Mouse (Mus musculus): ENCODE data around the gene Shroom4. TPM values are rescaled to one million over a fixed set of nuclear protein-coding genes. Genes with fewer than 3 reads are reported as not detected.

Shroom4 gene
- total RNA-seq, 1 experiment from 2014 or later: 1.2 TPM

Other genes with a start within 250 kb of the Shroom4 start
- gene Nudt10, start 226.8 kb upstream of the Shroom4 start, total RNA-seq (2017): not detected in 2 replicates
- gene Bmp15, start 79.1 kb upstream of the Shroom4 start, total RNA-seq (2017): not detected in 2 replicates

Measured in common myeloid progenitor, adult 5-6 weeks (primary cell).